Mouse (Mus musculus) liver, adult (tissue): ENCODE results near the gene Il34.

Experiments used
- GATA4 ChIP-seq: IDR thresholded peaks from 2 replicates; pipeline ENCODE4 v1.6.1; 2014; ENCODE audit warnings: mild to moderate bottlenecking, low read length; ENCODE audit not compliant: insufficient replicate concordance

Gene Il34

GRCm38 (mm10) chr8:110731346-110731859, 74.3 kb downstream of the Il34 start:
- TF ChIP-seq GATA4 = no peak

GRCm38 (mm10) chr8:110726893-110727292, 78.8 kb downstream of the Il34 start:
- TF ChIP-seq GATA4 = no peak

DNA sequence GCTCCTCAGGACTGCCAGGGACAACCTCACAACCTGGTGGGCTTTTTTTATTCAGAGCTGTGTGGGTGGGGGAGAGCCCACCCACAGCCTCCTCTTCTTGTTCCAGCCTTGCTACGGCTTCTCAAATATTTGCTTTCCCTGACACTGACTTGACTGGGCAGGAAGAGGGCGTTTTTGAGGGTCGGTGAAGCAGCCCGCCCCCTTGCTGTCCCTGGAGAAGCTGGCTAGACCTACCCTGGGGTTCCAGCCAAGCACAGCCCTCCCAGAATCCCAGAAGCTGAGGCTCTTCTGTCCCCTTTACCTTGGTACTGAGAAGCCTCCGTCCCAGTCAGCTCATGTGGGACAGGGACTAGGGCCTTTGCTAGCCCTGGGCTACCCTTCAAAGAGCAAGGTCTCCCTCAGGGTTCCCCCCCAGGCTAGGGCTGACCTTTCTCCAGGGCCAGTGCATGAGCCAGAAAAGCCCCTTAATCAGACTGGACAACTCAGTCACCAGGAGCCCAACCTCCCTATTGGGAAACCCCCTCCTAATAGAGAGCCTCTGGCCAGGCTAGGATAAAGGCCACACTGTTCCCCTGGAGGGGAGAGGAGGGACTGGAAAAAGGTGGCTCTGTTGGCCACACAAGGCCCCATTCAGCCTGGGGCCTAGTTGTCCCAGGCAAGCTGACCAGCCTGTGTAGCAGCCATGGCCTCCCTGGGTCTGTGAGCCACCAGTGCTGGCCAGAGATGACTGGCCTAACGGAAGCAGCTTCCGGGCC, 80.5 kb downstream of the Il34 start:
- no peak for TF ChIP-seq GATA4

DNA sequence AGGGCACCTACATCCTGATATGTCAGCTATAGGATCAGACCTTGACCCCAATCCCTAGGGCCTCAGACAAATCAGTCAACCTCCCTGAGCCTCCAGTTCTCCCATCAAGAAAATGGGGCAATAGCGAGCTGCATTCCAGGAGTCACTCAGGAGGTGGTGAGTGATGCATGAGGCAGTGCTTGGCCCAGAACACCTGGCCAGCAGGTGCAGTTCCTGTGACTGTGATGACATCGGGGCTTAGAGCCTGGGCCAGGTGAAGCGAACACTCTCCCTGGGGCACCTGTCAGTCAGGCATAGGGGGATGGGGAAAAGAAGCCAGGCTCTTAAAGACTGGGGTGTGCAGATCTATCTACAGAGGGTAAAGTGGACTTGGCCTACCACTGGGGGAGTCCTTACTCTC, 81.2 kb downstream of the Il34 start:
- no peak for TF ChIP-seq GATA4

- TF ChIP-seq GATA4 = no peak
These were observed 83.2 kb downstream of the Il34 start for GRCm38 (mm10) chr8:110722414-110723011.

GRCm38 (mm10) chr8:110721606-110722413, 83.9 kb downstream of the Il34 start:
- no peak for TF ChIP-seq GATA4

DNA sequence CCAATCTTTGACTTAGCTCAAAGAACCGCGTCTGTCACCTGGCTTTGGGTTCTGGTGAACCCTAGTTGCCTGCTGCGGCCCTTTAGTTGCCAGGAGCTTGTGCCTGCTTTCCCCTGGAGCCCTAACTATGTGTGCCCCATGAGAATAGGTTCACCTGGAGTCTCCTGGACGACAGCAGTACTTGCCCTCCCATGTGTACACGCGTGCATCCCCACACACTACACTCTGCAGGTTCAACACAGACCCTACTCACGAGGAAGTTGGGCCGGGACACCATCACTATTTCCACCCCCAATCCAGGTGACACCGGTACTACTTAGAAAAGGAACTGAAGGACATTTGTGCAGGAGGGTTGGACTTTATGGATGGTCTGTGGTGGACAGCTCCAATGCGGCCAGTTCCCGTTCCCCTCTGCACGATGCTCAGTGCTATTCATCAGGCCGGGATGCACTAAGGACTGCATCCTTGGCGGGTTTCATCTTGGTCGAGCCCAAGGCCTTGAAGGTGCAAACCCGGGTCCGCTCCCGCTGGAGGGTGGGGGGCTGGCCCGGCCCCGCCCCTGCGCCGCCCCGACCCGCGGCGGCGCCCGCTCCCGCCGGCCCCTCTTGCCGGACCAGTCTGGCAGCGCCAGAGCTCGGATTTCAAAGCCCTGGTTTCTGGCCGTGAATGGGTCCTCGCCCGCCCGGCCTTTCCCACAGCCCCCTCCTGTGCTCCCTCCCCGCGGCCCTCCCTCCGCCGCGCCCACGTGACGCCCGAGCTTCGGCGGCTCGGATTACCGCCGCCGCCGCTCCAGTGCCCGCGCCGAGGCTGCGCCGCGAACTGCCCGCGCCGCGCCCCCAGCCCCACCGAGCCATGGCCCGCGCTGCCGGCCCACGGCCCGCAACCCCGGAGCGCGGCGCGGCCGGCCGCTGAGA, 84.8 kb downstream of the Il34 start, which contains the start of gene Mtss1l:
Gene Mtss1l (plus strand): TSS at position 792 of the 914 bp plus-strand sequence.
- no peak for TF ChIP-seq GATA4

GRCm38 (mm10) chr8:110719898-110720653, 85.6 kb downstream of the Il34 start:
- no peak for TF ChIP-seq GATA4

DNA sequence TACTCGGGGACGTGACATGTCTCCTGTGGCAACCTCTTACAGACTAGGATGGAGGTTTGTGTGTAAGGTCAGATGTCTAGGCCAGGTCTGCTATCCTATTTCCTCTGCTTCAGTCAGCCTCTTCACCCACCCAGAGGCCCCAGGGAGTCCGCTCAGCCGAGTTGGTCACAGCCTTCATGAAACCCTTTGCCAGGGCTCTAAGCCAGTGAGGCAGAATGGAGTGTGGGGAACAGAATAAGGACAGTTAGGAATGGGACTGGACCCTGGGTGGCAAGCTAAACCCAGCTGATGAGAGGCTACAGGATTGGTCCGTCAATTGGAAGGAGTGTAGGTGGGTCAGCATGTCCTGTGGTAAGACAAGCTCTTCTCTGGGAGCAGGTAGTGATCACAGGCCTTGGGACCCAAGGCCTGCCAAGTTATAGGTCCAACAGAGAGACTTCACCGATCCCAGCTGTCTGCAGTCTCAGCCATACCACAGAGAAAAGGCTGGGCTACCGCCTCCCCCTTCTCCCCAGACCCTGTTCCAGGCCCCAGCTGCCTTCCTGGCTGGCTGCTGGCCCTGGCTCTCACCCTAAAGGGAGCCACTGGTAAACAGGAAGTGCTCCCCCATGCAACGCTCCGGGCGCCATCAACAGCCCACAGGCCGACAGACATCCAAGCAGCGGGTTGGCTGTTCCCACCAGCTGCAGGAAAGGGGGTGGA, 86.6 kb downstream of the Il34 start:
- TF ChIP-seq GATA4 = no peak

DNA sequence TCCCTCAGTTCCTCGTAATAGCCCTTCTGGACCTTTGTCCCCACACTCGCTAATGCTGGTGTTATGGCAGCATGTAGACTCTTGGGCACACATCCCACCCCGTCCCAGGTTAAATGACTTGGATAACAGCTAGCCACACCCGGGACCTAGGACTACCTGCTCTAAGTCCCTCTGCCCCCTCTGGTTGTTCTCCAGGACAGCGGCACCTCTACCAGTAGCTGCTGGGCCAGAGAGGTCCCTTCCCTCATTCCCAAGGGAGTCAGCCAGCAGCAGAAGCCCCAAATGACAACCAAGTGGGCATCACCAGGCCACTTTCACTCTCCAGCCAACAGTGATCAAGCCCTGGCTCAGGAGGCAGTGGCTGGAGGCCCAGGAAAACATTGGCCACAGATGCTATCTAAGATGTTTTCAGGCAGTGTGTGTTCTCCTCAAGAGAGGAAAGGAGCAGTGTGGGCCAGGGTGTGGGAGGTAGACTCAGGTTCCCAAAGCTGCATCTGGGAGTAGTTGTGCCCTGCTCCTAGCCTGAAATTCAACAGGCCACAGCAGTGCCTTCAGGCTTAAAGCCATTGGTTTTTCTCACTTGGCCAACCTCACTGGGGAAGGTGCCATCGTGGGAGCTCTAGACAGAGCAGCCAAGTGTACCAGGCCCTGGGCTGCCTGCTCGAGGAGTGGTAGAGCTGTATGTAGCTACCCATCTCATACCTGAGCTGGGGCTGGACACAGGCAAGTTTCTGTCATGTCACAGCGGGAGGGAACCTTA, 87.3 kb downstream of the Il34 start:
- TF ChIP-seq GATA4 = no peak

DNA sequence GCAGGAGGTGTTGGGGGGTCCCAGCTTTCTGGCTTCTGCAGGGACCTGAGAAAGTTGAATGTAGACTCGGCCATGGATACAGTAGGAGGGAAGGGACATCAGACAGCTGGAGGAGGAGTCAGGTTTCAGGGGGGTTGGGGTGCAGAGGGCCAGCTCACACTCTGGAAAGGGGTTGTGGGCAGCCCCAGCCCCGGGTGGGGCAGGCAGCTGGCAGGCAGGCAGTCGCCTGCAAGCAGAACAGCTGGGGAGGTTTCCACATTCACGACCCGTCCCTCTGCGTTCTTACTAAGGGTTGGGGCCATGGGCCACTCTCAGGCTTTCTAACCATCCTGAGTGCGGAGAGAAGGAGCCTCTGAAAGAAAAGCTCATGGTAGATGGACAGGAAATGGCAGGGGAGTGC, 88.6 kb downstream of the Il34 start:
- no peak for TF ChIP-seq GATA4

DNA sequence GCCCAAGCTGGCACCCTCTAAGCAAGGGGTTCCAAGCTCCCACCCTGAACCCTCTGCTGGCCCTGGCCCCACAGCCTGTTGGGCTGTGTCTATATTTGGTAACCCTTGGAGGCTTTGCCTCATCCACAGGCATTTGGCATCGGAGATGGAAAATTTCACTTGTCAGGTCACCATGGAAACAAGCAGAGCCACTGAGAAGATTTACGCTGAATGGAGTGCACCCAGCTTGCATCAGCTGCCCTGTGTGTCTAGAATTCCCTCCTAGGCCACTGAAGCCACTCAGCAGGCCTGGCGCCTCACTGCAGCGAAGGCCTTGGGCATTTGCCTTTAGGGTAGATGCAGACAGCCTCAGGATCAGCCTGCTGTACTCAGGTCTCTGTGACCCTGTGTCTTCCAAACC, 89.6 kb downstream of the Il34 start:
- no peak for TF ChIP-seq GATA4

DNA sequence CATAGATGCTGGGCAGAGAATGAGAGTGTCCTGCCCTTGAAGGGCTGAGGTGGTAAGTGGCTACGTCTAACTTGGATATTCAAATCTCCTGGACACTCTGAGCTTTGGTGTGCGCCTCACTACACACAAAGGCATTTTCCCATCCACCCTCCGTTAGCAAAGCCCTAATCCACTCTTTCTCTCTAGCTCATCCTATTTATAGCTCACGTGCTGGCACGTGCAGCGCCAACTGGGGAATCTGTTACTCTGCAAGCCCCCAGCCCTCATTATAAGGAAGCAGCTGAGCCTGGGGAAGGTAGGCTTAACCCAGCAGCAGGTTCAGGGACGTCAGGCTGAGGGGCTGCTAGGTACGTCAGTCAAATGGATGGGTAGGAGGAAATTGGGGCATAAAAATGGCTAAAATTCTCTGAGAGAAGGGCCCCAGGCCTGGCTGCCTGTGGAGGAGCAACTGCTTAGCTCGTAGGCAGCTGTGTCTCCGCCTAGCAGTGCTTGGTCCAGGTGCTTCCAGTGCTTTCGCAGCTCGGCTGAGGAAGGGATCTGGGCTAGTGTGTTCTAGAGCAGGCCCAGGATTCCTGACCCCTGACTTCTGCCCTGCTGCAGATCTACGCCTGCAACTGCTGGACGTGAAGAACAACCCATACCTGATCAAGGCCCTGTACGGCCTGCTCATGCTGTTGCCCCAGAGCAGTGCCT, 90.8 kb downstream of the Il34 start:
- no peak for TF ChIP-seq GATA4
